Mouse (Mus musculus): ENCODE measurements at regions not wholly inside any gene's neighbourhood (a gene's known extent, or its start where the extent isn't known, plus 50 kb on each side); places are given as distances from the start of the nearest gene placed in this dataset.

DNA sequence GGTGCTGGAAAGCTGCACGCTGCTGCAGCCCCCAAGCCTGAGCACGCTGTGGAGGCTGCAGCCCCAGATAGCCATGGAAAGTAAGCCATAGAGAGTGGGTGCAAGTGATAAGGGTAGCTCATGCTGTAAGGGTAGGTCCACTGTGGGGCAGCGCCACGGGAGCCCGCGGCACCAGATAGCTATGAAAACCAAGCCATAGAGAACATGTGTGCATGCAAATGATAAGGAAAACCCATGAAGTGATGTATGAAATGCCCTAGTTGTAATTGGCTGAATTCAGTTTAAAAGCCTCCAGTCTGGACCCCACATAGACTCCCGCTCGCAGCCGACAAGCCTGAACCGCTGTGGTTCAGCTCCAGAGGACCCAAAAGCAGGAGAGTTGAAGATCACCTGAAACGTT, 58.8 kb upstream of the L3mbtl3 start:
- Histone ChIP-seq H3K27me3 (ENCODE audit: control insufficient read depth, insufficient read depth, low read length) (no peaks in the 10 kb centered on the region), H3K4me2 (ENCODE audit: low read length) (no peak overlapping the region), H3K27ac (replicated peaks in 1 of 2; ENCODE audit: control insufficient read depth in 1 of 2, insufficient read depth in 1 of 2, low read depth in 2 of 2, low read length in 2 of 2) (no peak overlapping the region), H3K9ac (ENCODE audit: low read length) (no peak overlapping the region), H3K4me1 (ENCODE audit: control insufficient read depth in 2 of 2, insufficient read depth in 2 of 2, low read length in 2 of 2) (no peaks in the 10 kb centered on the region), H3K36me3 (ENCODE audit: control insufficient read depth, insufficient read depth, low read length) (no peaks in the 10 kb centered on the region), H3K4me3 (ENCODE audit: control insufficient read depth in 1 of 2, insufficient read depth in 1 of 2, low read depth in 1 of 2, low read length in 2 of 2) (no peak overlapping the region), H3K9me3 (ENCODE audit: control insufficient read depth, low read length) (0 out of 2 replicates have a peak, but pooled peaks cover 4% of the 10 kb centered on the region)
- 90% methylated on average over 11 of the region's 11 CpGs for WGBS
- no peak for ATAC-seq (ENCODE audit: insufficient number of reproducible peaks, insufficient read depth, low FRiP score, low read depth)

DNA sequence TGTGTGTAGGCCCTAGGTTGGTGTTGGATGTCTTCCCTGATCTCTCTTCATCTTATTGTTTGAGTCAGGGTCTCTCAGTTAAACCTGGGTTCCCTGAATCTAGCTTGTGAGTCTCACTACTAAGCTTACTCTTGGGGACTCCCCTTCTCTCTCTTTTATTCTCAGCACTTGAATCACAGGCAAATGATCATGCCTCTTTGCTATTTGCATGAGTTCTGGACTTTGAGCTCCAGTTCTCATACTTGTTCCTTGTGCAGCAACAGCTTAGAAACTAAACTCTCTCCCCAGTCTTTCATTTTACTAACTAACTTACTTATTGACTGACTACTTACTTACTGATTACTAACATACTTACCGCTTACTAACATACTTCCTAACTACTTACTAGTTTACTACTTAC, 64.9 kb upstream of the L3mbtl3 start:
- Histone ChIP-seq H3K27ac (replicated peaks in 1 of 2; ENCODE audit: control insufficient read depth in 1 of 2, insufficient read depth in 1 of 2, low read depth in 2 of 2, low read length in 2 of 2) (no peak overlapping the region), H3K4me2 (ENCODE audit: low read length) (no peak overlapping the region), H3K36me3 (ENCODE audit: control insufficient read depth, insufficient read depth, low read length) (no peaks in the 10 kb centered on the region), H3K4me3 (ENCODE audit: control insufficient read depth in 1 of 2, insufficient read depth in 1 of 2, low read depth in 1 of 2, low read length in 2 of 2) (no peak overlapping the region), H3K9ac (ENCODE audit: low read length) (no peak overlapping the region), H3K27me3 (ENCODE audit: control insufficient read depth, insufficient read depth, low read length) (no peaks in the 10 kb centered on the region), H3K9me3 (ENCODE audit: control insufficient read depth, low read length) (0 out of 2 replicates have a peak, but pooled peaks cover 4% of the 10 kb centered on the region), H3K4me1 (ENCODE audit: control insufficient read depth in 2 of 2, insufficient read depth in 2 of 2, low read length in 2 of 2) (no peaks in the 10 kb centered on the region)
- ATAC-seq (ENCODE audit: insufficient number of reproducible peaks, insufficient read depth, low FRiP score, low read depth), result no peak
- WGBS, result 100% methylated on average over 1 of the region's 1 CpGs

DNA sequence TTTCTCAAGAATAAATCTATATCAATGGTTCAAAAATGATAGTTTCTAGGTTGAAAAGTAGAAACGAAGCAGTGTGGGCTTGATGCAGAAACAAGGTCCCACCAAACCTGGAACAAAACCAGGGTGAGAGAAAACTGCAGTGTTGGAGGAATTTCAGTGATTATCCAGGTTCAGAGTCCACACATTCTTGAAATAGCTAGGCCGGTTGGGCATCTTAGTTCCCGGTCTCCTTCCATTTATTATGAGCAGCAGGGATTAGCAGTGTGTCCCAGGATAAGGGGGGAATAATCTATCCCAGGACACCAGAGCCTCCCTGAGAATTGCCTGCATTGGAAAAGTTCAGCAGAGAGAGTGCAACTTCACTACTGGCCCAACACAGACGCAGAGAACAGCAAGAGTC, 108.5 kb upstream of the L3mbtl3 start:
- H3K9ac ChIP-seq (ENCODE audit: low read length), result no peak overlapping the region
- 36% methylated on average over 4 of the region's 4 CpGs for WGBS
- H3K27me3 ChIP-seq (ENCODE audit: control insufficient read depth, insufficient read depth, low read length), result no peaks in the 10 kb centered on the region
- H3K27ac ChIP-seq (replicated peaks in 1 of 2; ENCODE audit: control insufficient read depth in 1 of 2, insufficient read depth in 1 of 2, low read depth in 2 of 2, low read length in 2 of 2), result no peak overlapping the region
- no peak for ATAC-seq (ENCODE audit: insufficient number of reproducible peaks, insufficient read depth, low FRiP score, low read depth)
- no peaks in the 10 kb centered on the region for H3K9me3 ChIP-seq (ENCODE audit: control insufficient read depth, low read length)
- no peak overlapping the region for H3K4me2 ChIP-seq (ENCODE audit: low read length)
- no peaks in the 10 kb centered on the region for H3K36me3 ChIP-seq (ENCODE audit: control insufficient read depth, insufficient read depth, low read length)
- H3K4me1 ChIP-seq (ENCODE audit: control insufficient read depth in 2 of 2, insufficient read depth in 2 of 2, low read length in 2 of 2), result 0 out of 4 replicates have a peak, but pooled peaks cover 0 to 2% of the 10 kb centered on the region in 2 experiments
- H3K4me3 ChIP-seq (ENCODE audit: control insufficient read depth in 1 of 2, insufficient read depth in 1 of 2, low read depth in 1 of 2, low read length in 2 of 2), result no peak overlapping the region

DNA sequence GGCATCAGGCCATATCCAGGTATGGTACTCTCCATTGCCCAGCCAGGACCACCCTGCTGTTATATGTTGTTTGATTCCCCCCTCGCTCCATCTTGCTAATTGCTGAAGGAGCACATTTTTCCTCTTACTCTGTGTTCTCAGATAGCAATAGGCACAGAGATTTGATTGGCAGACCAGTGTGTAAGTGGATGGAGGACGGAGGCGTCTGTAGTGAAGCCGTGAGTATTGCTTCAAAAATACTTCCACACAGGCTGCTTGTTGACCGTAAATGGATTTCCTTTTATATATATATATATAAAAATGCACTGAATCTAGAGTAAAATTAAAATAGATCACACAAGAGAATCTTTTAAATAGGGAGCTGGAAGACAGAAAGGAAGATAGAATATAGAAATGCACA, 115.6 kb upstream of the L3mbtl3 start:
- WGBS, result 85% methylated on average over 5 of the region's 5 CpGs
- H3K36me3 ChIP-seq (ENCODE audit: control insufficient read depth, insufficient read depth, low read length), result no peaks in the 10 kb centered on the region
- no peaks in the 10 kb centered on the region for H3K9me3 ChIP-seq (ENCODE audit: control insufficient read depth, low read length)
- no peaks in the 10 kb centered on the region for H3K27me3 ChIP-seq (ENCODE audit: control insufficient read depth, insufficient read depth, low read length)
- H3K27ac ChIP-seq (replicated peaks in 1 of 2; ENCODE audit: control insufficient read depth in 1 of 2, insufficient read depth in 1 of 2, low read depth in 2 of 2, low read length in 2 of 2), result no peak overlapping the region
- no peak overlapping the region for H3K4me3 ChIP-seq (ENCODE audit: control insufficient read depth in 1 of 2, insufficient read depth in 1 of 2, low read depth in 1 of 2, low read length in 2 of 2)
- no peak overlapping the region for H3K9ac ChIP-seq (ENCODE audit: low read length)
- no peaks in the 10 kb centered on the region for H3K4me1 ChIP-seq (ENCODE audit: control insufficient read depth in 2 of 2, insufficient read depth in 2 of 2, low read length in 2 of 2)
- H3K4me2 ChIP-seq (ENCODE audit: low read length), result no peak overlapping the region
- ATAC-seq (ENCODE audit: insufficient number of reproducible peaks, insufficient read depth, low FRiP score, low read depth), result no peak

DNA sequence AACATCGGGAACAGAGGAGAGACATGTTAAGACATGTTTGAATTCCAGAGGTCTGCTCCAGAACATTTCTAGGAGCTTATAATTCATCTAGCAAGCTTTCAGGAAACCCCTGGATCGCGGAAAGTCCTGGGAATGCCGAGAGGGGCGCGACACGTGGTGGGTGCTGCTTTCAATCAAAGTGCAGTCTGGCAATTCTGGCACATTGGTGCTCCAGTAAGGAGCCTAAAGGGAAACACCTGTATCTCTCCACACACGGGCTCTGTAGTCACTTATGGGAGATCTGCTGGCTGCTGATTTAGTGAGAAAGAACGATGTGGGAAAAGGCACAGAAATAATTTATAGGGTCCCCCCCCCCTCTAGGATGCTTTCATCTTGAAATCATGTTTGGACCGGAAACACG, 116.4 kb upstream of the L3mbtl3 start:
- no peak overlapping the region for H3K9ac ChIP-seq (ENCODE audit: low read length)
- no peaks in the 10 kb centered on the region for H3K4me1 ChIP-seq (ENCODE audit: control insufficient read depth in 2 of 2, insufficient read depth in 2 of 2, low read length in 2 of 2)
- no peak overlapping the region for H3K4me3 ChIP-seq (ENCODE audit: control insufficient read depth in 1 of 2, insufficient read depth in 1 of 2, low read depth in 1 of 2, low read length in 2 of 2)
- H3K4me2 ChIP-seq (ENCODE audit: low read length), result no peak overlapping the region
- no peaks in the 10 kb centered on the region for H3K36me3 ChIP-seq (ENCODE audit: control insufficient read depth, insufficient read depth, low read length)
- H3K27me3 ChIP-seq (ENCODE audit: control insufficient read depth, insufficient read depth, low read length), result no peaks in the 10 kb centered on the region
- no peak overlapping the region for H3K27ac ChIP-seq (replicated peaks in 1 of 2; ENCODE audit: control insufficient read depth in 1 of 2, insufficient read depth in 1 of 2, low read depth in 2 of 2, low read length in 2 of 2)
- WGBS, result 52% methylated on average over 11 of the region's 11 CpGs
- ATAC-seq (ENCODE audit: insufficient number of reproducible peaks, insufficient read depth, low FRiP score, low read depth), result no peak
- no peaks in the 10 kb centered on the region for H3K9me3 ChIP-seq (ENCODE audit: control insufficient read depth, low read length)

DNA sequence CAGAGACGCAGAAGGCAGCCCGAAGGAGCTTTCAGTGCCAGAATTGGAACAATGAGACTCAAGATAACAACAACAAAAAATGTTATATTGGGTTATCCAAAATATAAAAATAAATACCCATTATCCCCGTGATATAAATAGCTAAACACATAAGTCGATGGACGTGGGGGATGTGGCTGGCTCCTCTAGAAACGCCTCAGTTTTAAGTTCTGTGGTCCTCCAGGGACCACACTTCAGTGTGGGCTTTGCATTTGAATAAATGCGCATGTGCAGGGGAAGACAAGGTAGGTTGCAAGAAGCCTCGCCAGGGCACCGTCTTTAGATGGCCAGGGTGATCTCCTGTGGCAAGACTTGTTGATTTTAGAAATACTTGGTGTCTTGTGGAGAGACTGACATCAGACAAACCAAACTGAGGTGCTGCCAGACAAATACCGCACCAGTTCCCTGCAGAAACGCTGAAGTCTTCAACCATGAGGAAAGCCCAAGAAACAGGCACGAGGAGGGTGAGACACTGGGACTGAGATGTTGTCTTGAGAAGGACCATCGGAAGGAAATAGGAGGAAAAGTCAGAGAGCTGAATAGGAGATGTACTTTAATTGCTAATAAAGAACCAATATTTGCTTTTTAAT, 117.2 kb upstream of the L3mbtl3 start:
- 65% methylated on average over 13 of the region's 13 CpGs for WGBS
- no peak overlapping the region for H3K4me3 ChIP-seq (ENCODE audit: control insufficient read depth in 1 of 2, insufficient read depth in 1 of 2, low read depth in 1 of 2, low read length in 2 of 2)
- H3K27me3 ChIP-seq (ENCODE audit: control insufficient read depth, insufficient read depth, low read length), result no peaks in the 10 kb centered on the region
- no peak for ATAC-seq (ENCODE audit: insufficient number of reproducible peaks, insufficient read depth, low FRiP score, low read depth)
- H3K4me1 ChIP-seq (ENCODE audit: control insufficient read depth in 2 of 2, insufficient read depth in 2 of 2, low read length in 2 of 2), result no peaks in the 10 kb centered on the region
- no peaks in the 10 kb centered on the region for H3K9me3 ChIP-seq (ENCODE audit: control insufficient read depth, low read length)
- H3K9ac ChIP-seq (ENCODE audit: low read length), result no peak overlapping the region
- H3K4me2 ChIP-seq (ENCODE audit: low read length), result no peak overlapping the region
- H3K27ac ChIP-seq (replicated peaks in 1 of 2; ENCODE audit: control insufficient read depth in 1 of 2, insufficient read depth in 1 of 2, low read depth in 2 of 2, low read length in 2 of 2), result no peak overlapping the region
- H3K36me3 ChIP-seq (ENCODE audit: control insufficient read depth, insufficient read depth, low read length), result no peaks in the 10 kb centered on the region

DNA sequence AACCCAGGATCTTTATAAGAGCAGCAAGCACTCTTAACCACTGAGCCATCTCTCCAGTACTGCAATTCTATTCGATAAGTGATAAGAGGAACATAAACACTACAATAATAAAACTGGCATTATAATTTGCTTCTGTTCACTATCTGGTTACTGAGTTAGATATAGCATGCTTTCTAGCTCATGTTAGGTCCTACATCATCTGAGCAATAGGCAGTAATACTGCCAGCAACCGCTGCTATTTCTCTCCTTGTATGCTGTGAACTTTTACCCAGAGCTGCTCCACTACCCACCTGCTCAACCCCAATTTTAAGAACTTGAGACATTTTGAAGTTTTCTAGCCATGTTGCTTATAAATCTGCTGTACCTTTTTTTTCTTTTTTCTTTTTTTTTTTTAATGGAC, 118.0 kb upstream of the L3mbtl3 start:
- Histone ChIP-seq H3K4me3 (ENCODE audit: control insufficient read depth in 1 of 2, insufficient read depth in 1 of 2, low read depth in 1 of 2, low read length in 2 of 2) (no peak overlapping the region), H3K27ac (replicated peaks in 1 of 2; ENCODE audit: control insufficient read depth in 1 of 2, insufficient read depth in 1 of 2, low read depth in 2 of 2, low read length in 2 of 2) (no peak overlapping the region), H3K4me2 (ENCODE audit: low read length) (no peak overlapping the region), H3K4me1 (ENCODE audit: control insufficient read depth in 2 of 2, insufficient read depth in 2 of 2, low read length in 2 of 2) (no peaks in the 10 kb centered on the region), H3K9me3 (ENCODE audit: control insufficient read depth, low read length) (no peaks in the 10 kb centered on the region), H3K27me3 (ENCODE audit: control insufficient read depth, insufficient read depth, low read length) (no peaks in the 10 kb centered on the region), H3K9ac (ENCODE audit: low read length) (no peak overlapping the region), H3K36me3 (ENCODE audit: control insufficient read depth, insufficient read depth, low read length) (no peaks in the 10 kb centered on the region)
- ATAC-seq (ENCODE audit: insufficient number of reproducible peaks, insufficient read depth, low FRiP score, low read depth), result no peak
- WGBS, result 92% methylated on average over 2 of the region's 2 CpGs

DNA sequence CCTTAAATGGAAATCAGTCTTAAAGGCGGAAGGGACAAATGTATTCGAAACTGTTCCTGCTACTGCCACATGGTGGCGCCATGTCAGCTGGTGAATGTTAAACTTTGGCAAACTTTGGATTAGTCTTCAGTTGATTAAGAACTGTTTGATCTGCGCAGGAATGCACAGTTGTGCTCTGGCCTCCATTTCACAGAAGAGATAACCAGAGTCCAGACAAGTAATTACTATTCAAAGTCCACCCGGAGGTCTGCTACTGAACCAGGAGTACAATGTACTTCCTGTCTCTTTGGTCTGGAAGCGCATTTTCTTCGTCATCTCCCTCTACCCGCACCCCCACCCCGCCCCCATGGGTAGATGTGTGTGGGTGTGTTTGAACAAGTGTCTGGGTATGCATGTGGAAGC, 118.6 kb upstream of the L3mbtl3 start:
- Histone ChIP-seq H3K36me3 (ENCODE audit: control insufficient read depth, insufficient read depth, low read length) (no peaks in the 10 kb centered on the region), H3K27ac (replicated peaks in 1 of 2; ENCODE audit: control insufficient read depth in 1 of 2, insufficient read depth in 1 of 2, low read depth in 2 of 2, low read length in 2 of 2) (no peak overlapping the region), H3K27me3 (ENCODE audit: control insufficient read depth, insufficient read depth, low read length) (no peaks in the 10 kb centered on the region), H3K4me1 (ENCODE audit: control insufficient read depth in 2 of 2, insufficient read depth in 2 of 2, low read length in 2 of 2) (no peaks in the 10 kb centered on the region), H3K4me3 (ENCODE audit: control insufficient read depth in 1 of 2, insufficient read depth in 1 of 2, low read depth in 1 of 2, low read length in 2 of 2) (peak overlapping the region in 1 of 2 experiments; percentile 8; a peak in 1 of 4 replicates), H3K9ac (ENCODE audit: low read length) (no peak overlapping the region), H3K9me3 (ENCODE audit: control insufficient read depth, low read length) (no peaks in the 10 kb centered on the region), H3K4me2 (ENCODE audit: low read length) (peak overlapping the region; percentile 50)
- 53% methylated on average over 9 of the region's 9 CpGs for WGBS
- ATAC-seq (ENCODE audit: insufficient number of reproducible peaks, insufficient read depth, low FRiP score, low read depth), result no peak

All from heart, embryonic 14.5 days (tissue).